Mouse (Mus musculus): ENCODE data around the gene Tspan18.

DNA sequence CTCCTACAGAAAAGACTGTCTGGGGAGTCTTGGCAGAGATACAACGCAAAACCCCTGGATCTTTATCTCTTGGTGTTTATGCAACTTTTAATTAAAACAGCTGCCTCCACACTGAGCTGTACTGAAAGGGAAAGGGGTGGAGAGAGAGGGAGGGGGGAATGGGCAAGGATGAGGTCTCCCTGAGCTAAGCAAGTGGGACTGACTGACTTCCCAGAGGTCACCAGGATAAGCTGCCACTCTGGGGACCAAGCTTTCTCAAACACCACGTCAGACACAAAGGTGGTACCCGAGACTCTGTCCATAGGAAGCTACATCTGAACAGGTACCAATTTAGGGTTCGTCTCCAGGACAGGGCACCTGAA is 30.1 kb downstream of the Tspan18 start:
- no peak for TF ChIP-seq POLR2A (IDR thresholded peaks at IDR 0.05; ENCODE audit: extremely low read depth, insufficient read depth, low read length)
- no peak for TF ChIP-seq CTCF (IDR thresholded peaks at IDR 0.05; ENCODE audit: low read depth, low read length)

All from liver, adult 2 months (tissue).